In the genomic region with DNA sequence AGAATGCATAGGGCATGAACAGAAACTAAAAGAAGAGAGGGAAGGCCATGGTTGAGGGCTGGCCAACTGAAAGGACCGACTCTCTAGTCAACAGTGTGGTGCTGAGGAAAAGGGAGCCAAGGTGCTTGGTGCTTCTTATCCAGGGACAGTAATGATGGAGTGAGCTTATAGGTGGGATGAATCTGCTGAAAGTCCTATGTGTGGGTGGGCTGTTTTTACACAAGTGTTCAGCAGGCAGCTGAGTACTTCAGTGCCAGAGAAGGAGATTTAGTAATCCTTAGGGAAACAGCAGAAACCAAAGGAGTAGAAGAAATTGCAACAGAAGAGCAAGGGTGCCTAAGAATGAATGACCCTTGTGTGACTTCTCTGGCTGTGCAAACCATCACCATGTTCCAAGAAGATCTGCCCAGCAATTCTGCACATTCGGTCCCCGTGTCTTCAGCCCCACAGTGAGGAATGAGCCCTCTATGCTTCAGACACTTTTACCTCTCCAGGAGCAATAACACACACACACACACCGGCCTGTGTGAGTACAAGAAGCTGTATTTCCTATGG, we compare ENCODE assay signal across 21 mouse cellular contexts.
A peak's percentile ranks its signal among the peaks of the same experiment; 100 is the strongest.
DNase-seq lines count a peak whose midpoint lies in the region; ATAC-seq and TF ChIP-seq lines count a peak whose summit lies in the region.
"Had no signal": no experiment of that assay in that cellular context is flagged by ENCODE, and none has a peak within 500 bp of the region (broad histone marks: within the 10 kb centered on the region; RNA-seq: fewer than 3 reads in every experiment).

No protein-coding gene starts in this region.

- TF ChIP-seq CTCF in small intestine, adult 2 months (IDR thresholded peaks at IDR 0.05; ENCODE audit: extremely low read depth, insufficient read length, insufficient replicate concordance, low read depth, low read length), result no peak
- TF ChIP-seq CTCF in stomach, postnatal 0 days (IDR thresholded peaks at IDR 0.05; ENCODE audit: low read depth), result no peak

- WGBS in intestine, embryonic 14.5 days, result 73% methylated on average over 4 of the region's 4 CpGs
- 75% methylated on average over 4 of the region's 4 CpGs for WGBS in intestine, embryonic 16.5 days
- WGBS in small intestine, adult 2 months, result 81% methylated on average over 4 of the region's 4 CpGs
- 62% methylated on average over 4 of the region's 4 CpGs for WGBS in stomach, postnatal 0 days

- H3K4me2 ChIP-seq in intestine, embryonic 14.5 days (ENCODE audit: low read length), result no peak overlapping the region
- no peak overlapping the region for H3K4me2 ChIP-seq in intestine, embryonic 16.5 days (ENCODE audit: low read depth, low read length)
- no peak overlapping the region for H3K4me2 ChIP-seq in stomach, postnatal 0 days (replicated peaks; ENCODE audit: low read depth)
- H3K4me2 ChIP-seq: embryonic facial prominence, embryonic 12.5 days; forebrain, embryonic 15.5 days; heart, embryonic 13.5 days; hindbrain, embryonic 12.5 days had no signal

- DNase-seq in intestine, embryonic 14.5 days (ENCODE audit: low spot score), result no peak
- DNase-seq in adipocyte (ENCODE audit: low spot score), result peak; percentile 43
- no peak for DNase-seq in stomach, postnatal 0 days (ENCODE audit: low spot score)
- no peak for DNase-seq in left cerebral cortex, adult 11 months (ENCODE audit: low spot score)
- DNase-seq in kidney, postnatal 36 days, result no peak
- DNase-seq: adrenal gland, adult 8-10 months; adrenal gland, postnatal 36 days; cerebellum, adult 11 months; cerebellum, adult 9-10 months; cerebellum, postnatal 25 days; gastrocnemius, postnatal 14 days; heart, postnatal 36 days had no signal

- TF ChIP-seq POLR2A in small intestine, adult 2 months (IDR thresholded peaks at IDR 0.05; ENCODE audit: low read depth, low read length), result no peak

- ATAC-seq in intestine, embryonic 14.5 days (replicated peaks; ENCODE audit: low FRiP score, low TSS enrichment, low read depth), result no peak
- no peak for ATAC-seq in intestine, embryonic 16.5 days
- ATAC-seq in stomach, postnatal 0 days (ENCODE audit: low FRiP score, low TSS enrichment), result no peak; the same call in 1 of the 2 replicates
- ATAC-seq: forebrain, embryonic 15.5 days; hindbrain, embryonic 16.5 days; Patski had no signal

- peak overlapping the region; percentile 51; the same call in 1 of the 2 replicates for H3K27ac ChIP-seq in intestine, embryonic 14.5 days (ENCODE audit: low read depth)
- no peak overlapping the region for H3K27ac ChIP-seq in intestine, embryonic 16.5 days (ENCODE audit: low read length)
- H3K27ac ChIP-seq in small intestine, adult 2 months (ENCODE audit: insufficient read depth, low read depth, low read length), result peak overlapping the region; percentile 70; the same call in 1 of the 2 replicates
- H3K27ac ChIP-seq in stomach, postnatal 0 days (replicated peaks), result peak overlapping the region; percentile 69
- H3K27ac ChIP-seq: embryonic facial prominence, embryonic 12.5 days; forebrain, embryonic 15.5 days; heart, embryonic 13.5 days; hindbrain, embryonic 12.5 days had no signal

- H3K36me3 ChIP-seq in intestine, embryonic 14.5 days (ENCODE audit: control insufficient read depth, insufficient read depth, low read length), result no peaks in the 10 kb centered on the region
- H3K36me3 ChIP-seq in intestine, embryonic 16.5 days (ENCODE audit: control insufficient read depth, insufficient read depth, low read length), result no peaks in the 10 kb centered on the region
- no peaks in the 10 kb centered on the region for H3K36me3 ChIP-seq in small intestine, adult 2 months (ENCODE audit: control insufficient read depth, insufficient read depth, low read length)
- no peaks in the 10 kb centered on the region for H3K36me3 ChIP-seq in stomach, postnatal 0 days (ENCODE audit: control insufficient read depth, insufficient read depth, low read length)
- H3K36me3 ChIP-seq: embryonic facial prominence, embryonic 12.5 days; forebrain, embryonic 15.5 days; heart, embryonic 13.5 days; hindbrain, embryonic 12.5 days had no signal

- H3K4me1 ChIP-seq in intestine, embryonic 14.5 days (replicated peaks; ENCODE audit: control insufficient read depth, insufficient read depth, low read length), result 0 out of 2 replicates have a peak, but pooled peaks cover 4% of the 10 kb centered on the region
- no peaks in the 10 kb centered on the region for H3K4me1 ChIP-seq in intestine, embryonic 16.5 days (ENCODE audit: control insufficient read depth, insufficient read depth, low read length)
- no peaks in the 10 kb centered on the region for H3K4me1 ChIP-seq in small intestine, adult 2 months (ENCODE audit: control insufficient read depth, insufficient read depth, insufficient read length, low read length)
- no peaks in the 10 kb centered on the region for H3K4me1 ChIP-seq in stomach, postnatal 0 days (replicated peaks; ENCODE audit: control insufficient read depth, insufficient read depth)
- H3K4me1 ChIP-seq: embryonic facial prominence, embryonic 12.5 days; forebrain, embryonic 15.5 days; heart, embryonic 13.5 days; hindbrain, embryonic 12.5 days had no signal

- no peak overlapping the region for H3K9ac ChIP-seq in intestine, embryonic 14.5 days (ENCODE audit: low read length)
- H3K9ac ChIP-seq in intestine, embryonic 16.5 days (ENCODE audit: low read depth, low read length), result no peak overlapping the region
- H3K9ac ChIP-seq in stomach, postnatal 0 days (ENCODE audit: low read length), result no peak overlapping the region
- H3K9ac ChIP-seq: embryonic facial prominence, embryonic 12.5 days; forebrain, embryonic 15.5 days; heart, embryonic 13.5 days; hindbrain, embryonic 12.5 days had no signal

- no peak overlapping the region for H3K4me3 ChIP-seq in intestine, embryonic 14.5 days (ENCODE audit: low read depth, low read length)
- H3K4me3 ChIP-seq in intestine, embryonic 16.5 days (ENCODE audit: low read length), result no peak overlapping the region
- H3K4me3 ChIP-seq in small intestine, adult 2 months (ENCODE audit: low read depth, low read length), result no peak overlapping the region
- no peak overlapping the region for H3K4me3 ChIP-seq in stomach, postnatal 0 days (ENCODE audit: low read depth, low read length)
- H3K4me3 ChIP-seq: embryonic facial prominence, embryonic 12.5 days; forebrain, embryonic 15.5 days; heart, embryonic 13.5 days; hindbrain, embryonic 12.5 days had no signal

- H3K27me3 ChIP-seq in intestine, embryonic 14.5 days (replicated peaks; ENCODE audit: control insufficient read depth, insufficient read depth, low read length), result no peaks in the 10 kb centered on the region
- no peaks in the 10 kb centered on the region for H3K27me3 ChIP-seq in intestine, embryonic 16.5 days (replicated peaks; ENCODE audit: control insufficient read depth, insufficient read depth, low read length)
- no peaks in the 10 kb centered on the region; the same call in 1 of the 2 replicates for H3K27me3 ChIP-seq in small intestine, adult 2 months (ENCODE audit: control insufficient read depth, insufficient read depth, low read length)
- no peaks in the 10 kb centered on the region for H3K27me3 ChIP-seq in stomach, postnatal 0 days (ENCODE audit: control insufficient read depth, insufficient read depth, low read length)
- H3K27me3 ChIP-seq: CH12.LX; embryonic facial prominence, embryonic 12.5 days; forebrain, embryonic 15.5 days; heart, embryonic 13.5 days; hindbrain, embryonic 12.5 days; Patski had no signal

- H3K9me3 ChIP-seq in intestine, embryonic 14.5 days (ENCODE audit: control insufficient read depth, low read length), result no peaks in the 10 kb centered on the region
- no peaks in the 10 kb centered on the region for H3K9me3 ChIP-seq in intestine, embryonic 16.5 days (ENCODE audit: control insufficient read depth, low read length)
- H3K9me3 ChIP-seq in stomach, postnatal 0 days (ENCODE audit: control insufficient read depth, low read length), result no peaks in the 10 kb centered on the region
- H3K9me3 ChIP-seq: embryonic facial prominence, embryonic 12.5 days; forebrain, embryonic 15.5 days; heart, embryonic 13.5 days; hindbrain, embryonic 12.5 days had no signal

- TF ChIP-seq EP300 in stomach, postnatal 0 days (optimal IDR thresholded peaks at IDR 0.05), result no peak
